In genomic region chr10:27127454-27127853, GRCm38 (mm10) we compare ENCODE assay signal across 14 mouse cellular contexts.
DNase-seq lines count a peak whose midpoint lies in the region; ATAC-seq lines count a peak whose summit lies in the region.
"Had no signal": no experiment of that assay in that cellular context is flagged by ENCODE, and none has a peak within 500 bp of the region (broad histone marks: within the 10 kb centered on the region; RNA-seq: fewer than 3 reads in every experiment).

No protein-coding gene starts in this region.

- no peak for DNase-seq in frontal cortex, postnatal 14 days (ENCODE audit: low spot score in 2 of 2)
- peak; percentile 36 for DNase-seq in right cerebral cortex, adult 18-20 months
- no peak for DNase-seq in right cerebral cortex, postnatal 25 days
- no peak for DNase-seq in urinary bladder, postnatal 25 days (ENCODE audit: low spot score)
- DNase-seq in embryo, embryonic 10 days (ENCODE audit: low spot score), result no peak
- no peak for DNase-seq in spleen, postnatal 14 days (ENCODE audit: low spot score in 2 of 2)
- DNase-seq: adrenal gland, adult 8-10 months; thymus, postnatal 25 days had no signal

- no peak overlapping the region for H3K9ac ChIP-seq in heart, embryonic 13.5 days
- H3K9ac ChIP-seq: limb, embryonic 12.5 days; lung, embryonic 15.5 days had no signal

- no peaks in the 10 kb centered on the region for H3K36me3 ChIP-seq in heart, embryonic 13.5 days
- H3K36me3 ChIP-seq: limb, embryonic 12.5 days; lung, embryonic 15.5 days had no signal

- H3K27ac ChIP-seq in heart, embryonic 13.5 days (replicated peaks), result peak overlapping the region; percentile 34
- H3K27ac ChIP-seq: limb, embryonic 12.5 days; lung, embryonic 15.5 days had no signal

- no peaks in the 10 kb centered on the region for H3K27me3 ChIP-seq in heart, embryonic 13.5 days (replicated peaks)
- H3K27me3 ChIP-seq: limb, embryonic 12.5 days; lung, embryonic 15.5 days had no signal

- WGBS in heart, embryonic 13.5 days, result 46% methylated on average over 2 of the region's 2 CpGs

- H3K9me3 ChIP-seq in heart, embryonic 13.5 days, result no peaks in the 10 kb centered on the region
- H3K9me3 ChIP-seq: limb, embryonic 12.5 days; lung, embryonic 15.5 days had no signal

- H3K4me2 ChIP-seq in heart, embryonic 13.5 days, result no peak overlapping the region
- H3K4me2 ChIP-seq: limb, embryonic 12.5 days; lung, embryonic 15.5 days had no signal

- H3K4me1 ChIP-seq in heart, embryonic 13.5 days, result peaks cover 14% of the 10 kb centered on the region
- H3K4me1 ChIP-seq: limb, embryonic 12.5 days; lung, embryonic 15.5 days had no signal

- no peak overlapping the region for H3K4me3 ChIP-seq in heart, embryonic 13.5 days
- H3K4me3 ChIP-seq: erythroblast, embryonic 14.5 days; limb, embryonic 12.5 days; lung, embryonic 15.5 days had no signal

- ATAC-seq in frontal cortex, adult (ENCODE audit: low TSS enrichment), result peak; percentile 92
- ATAC-seq in heart, embryonic 13.5 days (ENCODE audit: extremely low read depth, insufficient number of reproducible peaks, low FRiP score, low TSS enrichment), result no peak
- ATAC-seq: midbrain, embryonic 16.5 days had no signal
